Mouse (Mus musculus): ENCODE measurements at regions not wholly inside any gene's neighbourhood (a gene's known extent, or its start where the extent isn't known, plus 50 kb on each side); places are given as distances from the start of the nearest gene placed in this dataset.

DNA sequence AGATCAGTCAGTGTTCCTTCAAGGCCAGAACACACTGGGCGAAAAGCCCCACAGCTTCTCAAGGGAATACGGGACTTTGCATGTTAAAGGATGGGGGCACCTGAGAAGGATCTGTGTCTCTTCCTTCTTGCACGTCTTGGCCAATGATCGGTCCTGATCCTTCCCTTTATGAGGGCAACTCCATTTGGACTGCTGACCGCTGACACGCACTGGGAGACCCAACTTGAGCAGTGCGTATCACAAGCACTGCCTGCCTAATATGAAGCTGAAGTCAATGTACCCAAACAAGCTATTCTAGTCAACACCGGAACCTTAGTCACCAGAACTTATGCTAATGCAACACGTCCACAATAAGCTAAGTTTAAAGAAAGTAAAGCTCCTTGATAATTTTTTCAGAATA lies 543.7 kb upstream of the Map3k7 start:
- H3K27me3 ChIP-seq (ENCODE audit: control insufficient read depth in 1 of 2, insufficient read depth in 2 of 2, low read length in 2 of 2) = no peaks in the 10 kb centered on the region
- no peak overlapping the region for H3K27ac ChIP-seq (ENCODE audit: control insufficient read depth, low read depth, low read length)
- no peak for TF ChIP-seq RCOR1 (IDR thresholded peaks at IDR 0.05; ENCODE audit: low read depth, low read length)
- no peak for TF ChIP-seq ZMIZ1 (IDR thresholded peaks at IDR 0.05; ENCODE audit: low read depth, low read length)
- TF ChIP-seq ZC3H11A (IDR thresholded peaks at IDR 0.05; ENCODE audit: low read depth, low read length) = no peak
- TF ChIP-seq MYB (IDR thresholded peaks at IDR 0.05; ENCODE audit: low read depth, low read length) = no peak
- TF ChIP-seq ETS1 (IDR thresholded peaks at IDR 0.05; ENCODE audit: low read depth, low read length) = no peak
- no peak for TF ChIP-seq TCF12 (IDR thresholded peaks at IDR 0.05; ENCODE audit: low read depth, low read length)
- no peak for TF ChIP-seq MAFK (IDR thresholded peaks at IDR 0.05; ENCODE audit: borderline replicate concordance, low read depth, low read length)
- TF ChIP-seq TBP (IDR thresholded peaks at IDR 0.05; ENCODE audit: low read depth, low read length) = no peak
- TF ChIP-seq KAT2A (conservative IDR thresholded peaks at IDR 0.05; ENCODE audit: low read depth, low read length) = no peak
- TF ChIP-seq MXI1 (IDR thresholded peaks at IDR 0.05; ENCODE audit: low read depth, low read length) = no peak
- TF ChIP-seq EP300 (IDR thresholded peaks at IDR 0.05; ENCODE audit: low read depth in 1 of 2, low read length in 2 of 2) = no peak
- no peak for TF ChIP-seq SIN3A (IDR thresholded peaks at IDR 0.05; ENCODE audit: low read length)
- TF ChIP-seq RAD21 (IDR thresholded peaks at IDR 0.05; ENCODE audit: low read depth, low read length) = no peak
- no peak for TF ChIP-seq BHLHE40 (IDR thresholded peaks at IDR 0.05; ENCODE audit: borderline replicate concordance, low read depth, low read length)
- TF ChIP-seq POLR2AphosphoS2 (IDR thresholded peaks at IDR 0.05; ENCODE audit: low read length) = no peak
- TF ChIP-seq ELF1 (IDR thresholded peaks at IDR 0.05; ENCODE audit: low read depth, low read length) = no peak
- TF ChIP-seq USF2 (IDR thresholded peaks at IDR 0.05; ENCODE audit: borderline replicate concordance in 1 of 2, insufficient read depth in 1 of 2, low read depth in 1 of 2, low read length in 2 of 2) = no peak
- no peak overlapping the region for H3K4me3 ChIP-seq (ENCODE audit: control insufficient read depth in 1 of 2, insufficient read depth in 1 of 2, low read depth in 2 of 2, low read length in 2 of 2)
- no peaks in the 10 kb centered on the region for H3K36me3 ChIP-seq (ENCODE audit: control insufficient read depth in 1 of 2, insufficient read depth in 2 of 2, low read length in 2 of 2)
- no peaks in the 10 kb centered on the region for H3K79me2 ChIP-seq (ENCODE audit: control insufficient read depth, insufficient read depth, low read length, poor library complexity)
- no peak overlapping the region for H3K9ac ChIP-seq (ENCODE audit: control insufficient read depth, low read depth, low read length, poor library complexity, severe bottlenecking)
- no peak for DNase-seq (ENCODE audit: low read depth, low spot score)
- no peaks in the 10 kb centered on the region for H3K4me1 ChIP-seq (ENCODE audit: control insufficient read depth in 1 of 2, insufficient read depth in 2 of 2, low read length in 2 of 2)
- H3K9me3 ChIP-seq (replicated peaks; ENCODE audit: insufficient read depth, low read length) = no peaks in the 10 kb centered on the region

DNA sequence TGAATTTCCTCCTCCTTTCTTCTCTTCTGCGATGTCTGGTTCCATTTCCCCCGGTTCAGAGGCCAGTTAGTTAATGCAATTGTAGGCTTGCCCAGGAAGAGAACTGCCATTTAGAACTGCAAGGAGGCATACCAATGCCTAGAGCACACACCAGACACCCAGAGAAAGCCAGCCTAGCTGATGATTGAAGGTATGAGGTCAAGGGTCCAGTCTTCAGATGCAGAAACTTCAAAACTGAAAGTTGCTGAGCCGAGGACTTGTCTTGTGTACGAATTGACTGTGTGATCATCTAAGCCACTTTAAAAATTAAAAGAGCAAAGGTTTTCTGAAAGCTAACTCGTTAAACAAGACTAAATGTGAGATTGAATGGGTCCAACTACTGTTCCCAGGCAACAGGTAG lies 542.5 kb upstream of the Map3k7 start:
- DNase-seq (ENCODE audit: low read depth, low spot score) = no peak
- TF ChIP-seq E2F4 (IDR thresholded peaks at IDR 0.05; ENCODE audit: borderline replicate concordance, low read depth, low read length) = no peak
- TF ChIP-seq CHD2 (IDR thresholded peaks at IDR 0.05; ENCODE audit: low read length) = no peak
- TF ChIP-seq GABPA (IDR thresholded peaks at IDR 0.05; ENCODE audit: low read depth, low read length) = no peak
- no peak for TF ChIP-seq MAZ (IDR thresholded peaks at IDR 0.05; ENCODE audit: low read depth, low read length)
- TF ChIP-seq MYC (IDR thresholded peaks at IDR 0.05; ENCODE audit: low read depth, low read length) = no peak
- no peak for TF ChIP-seq MAX (IDR thresholded peaks at IDR 0.05; ENCODE audit: low read length)
- Histone ChIP-seq H3K4me3 (ENCODE audit: control insufficient read depth in 1 of 2, insufficient read depth in 1 of 2, low read depth in 2 of 2, low read length in 2 of 2) (no peak overlapping the region), H3K27me3 (ENCODE audit: control insufficient read depth in 1 of 2, insufficient read depth in 2 of 2, low read length in 2 of 2) (no peaks in the 10 kb centered on the region), H3K36me3 (ENCODE audit: control insufficient read depth in 1 of 2, insufficient read depth in 2 of 2, low read length in 2 of 2) (no peaks in the 10 kb centered on the region), H3K4me1 (ENCODE audit: control insufficient read depth in 1 of 2, insufficient read depth in 2 of 2, low read length in 2 of 2) (no peaks in the 10 kb centered on the region), H3K9me3 (replicated peaks; ENCODE audit: insufficient read depth, low read length) (no peaks in the 10 kb centered on the region), H3K9ac (ENCODE audit: control insufficient read depth, low read depth, low read length, poor library complexity, severe bottlenecking) (no peak overlapping the region), H3K79me2 (ENCODE audit: control insufficient read depth, insufficient read depth, low read length, poor library complexity) (no peaks in the 10 kb centered on the region), H3K27ac (ENCODE audit: control insufficient read depth, low read depth, low read length) (no peak overlapping the region)

Measured in MEL (cell line).